Mouse (Mus musculus) limb, embryonic 14.5 days (tissue): ENCODE measurements around the gene 0610010K14Rik. TPM values are rescaled to one million over a fixed set of nuclear protein-coding genes. Genes with fewer than 3 reads are reported as not detected.

Source experiments
- ATAC-seq: fragments of 200-750 bp; cut with Nextera tagmentation; 2 replicates; pipeline ENCODE4 v1.8.0; 2017; ENCODE audit warnings: low read depth, moderate number of reproducible peaks, moderate TSS enrichment; ENCODE audit not compliant: low FRiP score
- DNase-seq: peaks from one replicate; pipeline ENCODE4 v3.0.0-alpha.2; 2015; ENCODE audit warnings: low spot score
- H3K27ac ChIP-seq: fragments of 300-500 bp; sonication (generic); replicated peaks from 2 replicates; pipeline ENCODE4 v1.5.1; 2014; ENCODE audit warnings: low read depth, mild to moderate bottlenecking, low read length, moderate library complexity, mixed read lengths
- H3K27me3 ChIP-seq: fragments of 300-500 bp; sonication (generic); 2 replicates; pipeline ENCODE4 v1.6.1; 2014; ENCODE audit warnings: low read length, mixed read lengths; ENCODE audit not compliant: control insufficient read depth, insufficient read depth
- H3K36me3 ChIP-seq: fragments of 300-500 bp; sonication (generic); 2 replicates; pipeline ENCODE4 v1.6.1; 2014; ENCODE audit warnings: mild to moderate bottlenecking, low read length, moderate library complexity, mixed read lengths; ENCODE audit not compliant: control insufficient read depth, insufficient read depth
- H3K4me1 ChIP-seq: fragments of 300-500 bp; sonication (generic); 2 replicates; pipeline ENCODE4 v1.6.1; 2014; ENCODE audit warnings: antibody characterized with exemption, low read length, mixed read lengths; ENCODE audit not compliant: control insufficient read depth, insufficient read depth
- H3K4me2 ChIP-seq: fragments of 300-500 bp; sonication (generic); replicated peaks from 2 replicates; pipeline ENCODE4 v1.6.1; 2014; ENCODE audit warnings: low read depth, mild to moderate bottlenecking, low read length, moderate library complexity; ENCODE audit not compliant: severe bottlenecking
- H3K4me3 ChIP-seq: fragments of 300-500 bp; sonication (generic); replicated peaks from 2 replicates; pipeline ENCODE4 v1.5.1; 2014; ENCODE audit warnings: low read length
- H3K9ac ChIP-seq: fragments of 300-500 bp; sonication (generic); 2 replicates; pipeline ENCODE4 v1.6.1; 2014; ENCODE audit warnings: mild to moderate bottlenecking, low read depth, low read length, moderate library complexity; ENCODE audit not compliant: severe bottlenecking
- H3K9me3 ChIP-seq: fragments of 300-500 bp; sonication (generic); 2 replicates; pipeline ENCODE4 v1.6.1; 2016; ENCODE audit warnings: low read length; ENCODE audit not compliant: control insufficient read depth
- POLR2A ChIP-seq: fragments of 200-500 bp; IDR thresholded peaks from 2 replicates; pipeline ENCODE4 v1.8.0; 2012; ENCODE audit warnings: inconsistent platforms, mild to moderate bottlenecking, moderate library complexity, borderline replicate concordance; ENCODE audit not compliant: insufficient read depth, insufficient read length; ENCODE audit errors: extremely low read depth
- WGBS: fragments of 180-500 bp; shearing (Covaris S2); extraction: QIAGEN DNeasy Blood & Tissue Kit; methylation state at CpG from one replicate; pipeline ENCODE4 v1.1.7; 2014; 5-methylcytosine and 5-hydroxymethylcytosine counted together
- polyA plus RNA-seq, 2 experiments: library from polyadenylated mRNA; depleted of rRNA in 1 of 2; stranded (reverse) in 1 of 2; unstranded in 1 of 2; fragments of >200 nt; fragmentation: Nextera tagmentation in 1 of 2; extraction: Ambion mirVana in 1 of 2; gene quantifications; 2 replicates each; pipeline versions ENCODE4 v1.2.1 to v1.2.3; 2012 to 2014

0610010K14Rik gene
- polyA plus RNA-seq, 2 experiments, result 171 to 178 TPM

DNA sequence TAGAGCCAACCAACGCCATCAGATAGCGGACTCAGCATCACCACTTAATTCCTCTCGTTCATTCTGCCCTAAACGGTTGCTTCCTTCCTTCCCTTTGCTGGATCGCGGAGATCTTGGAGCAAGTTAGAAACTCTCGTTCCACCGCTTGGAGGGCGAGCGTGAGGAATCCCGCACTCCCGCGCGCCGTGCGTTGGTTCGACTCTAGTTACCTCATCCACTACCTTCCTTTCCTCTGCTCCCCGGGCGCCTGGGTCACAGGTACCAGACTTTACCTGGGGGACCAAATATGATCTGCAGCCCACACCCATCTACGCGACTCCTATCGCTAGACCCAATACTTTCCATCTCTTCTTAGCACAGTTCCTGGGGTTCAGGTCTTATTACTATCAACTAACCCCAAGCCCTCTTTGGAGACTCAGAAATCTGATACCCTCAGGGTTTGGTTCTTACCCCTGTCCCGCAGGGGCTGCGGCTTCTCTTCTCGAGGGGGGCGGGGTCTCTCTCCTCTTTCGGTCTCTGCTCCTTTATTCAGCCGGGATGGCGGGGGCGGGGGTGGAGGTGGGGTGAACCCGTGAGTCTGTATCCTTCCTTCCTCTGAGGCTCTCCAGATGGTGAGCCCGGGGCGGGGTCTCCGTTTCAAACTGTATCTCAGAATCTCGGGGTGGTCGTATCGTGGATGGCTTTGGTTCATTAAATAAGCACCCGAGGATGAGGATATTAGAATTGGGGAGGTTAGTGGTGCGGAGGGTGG is 8.3 kb downstream of the 0610010K14Rik start, which contains the start of gene Bcl6b:
Gene Bcl6b, minus strand, starts transcription at position 539 of the 751 bp plus-strand sequence.
- peak within 1 kb of the TSS; percentile 45 for H3K4me2 ChIP-seq
- no peak for TF ChIP-seq POLR2A
- peaks cover 55% of the 10 kb centered on the region for H3K27me3 ChIP-seq
- peaks cover 22% of the 10 kb centered on the region for H3K4me1 ChIP-seq
- H3K9ac ChIP-seq, result 0 out of 2 replicates have a peak within 1 kb of the TSS, but pooled peaks have one; percentile 2
- peaks cover 4% of the 10 kb centered on the region for H3K36me3 ChIP-seq
- DNase-seq (no peak), ATAC-seq (no peak)
- 3% methylated on average over 39 of the region's 39 CpGs for WGBS
- no peak within 1 kb of the TSS for H3K27ac ChIP-seq
- H3K9me3 ChIP-seq, result no peaks in the 10 kb centered on the region
- H3K4me3 ChIP-seq, result peak within 1 kb of the TSS; percentile 27

DNA sequence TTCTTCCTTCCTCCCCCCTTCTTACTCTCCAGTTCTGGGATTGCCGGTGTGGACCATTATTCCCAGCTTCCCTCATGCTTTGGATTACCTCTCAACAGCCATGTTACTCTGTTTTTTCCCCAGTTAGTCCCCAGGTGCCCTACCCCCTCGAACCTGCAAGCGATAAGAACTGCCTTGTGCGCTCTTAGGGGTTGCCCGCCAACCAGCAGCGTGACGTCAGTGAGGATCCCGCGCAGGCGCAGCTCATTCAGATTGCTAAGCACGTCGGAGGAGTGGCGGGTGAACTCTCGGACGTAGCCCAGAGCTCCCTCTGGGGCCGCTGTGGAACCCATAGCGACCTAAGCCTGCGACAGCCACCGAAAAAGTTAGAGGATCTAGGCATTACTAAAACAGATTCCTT is 8.9 kb downstream of the 0610010K14Rik start:
- ATAC-seq, result 0 out of 2 replicates have a peak, but pooled peaks have one; percentile 23
- H3K9ac ChIP-seq, result 0 out of 2 replicates have a peak overlapping the region, but pooled peaks have one; percentile 2
- no peaks in the 10 kb centered on the region for H3K36me3 ChIP-seq
- H3K4me1 ChIP-seq, result peaks cover 22% of the 10 kb centered on the region
- peak; percentile 73 for DNase-seq
- H3K4me2 ChIP-seq, result peak overlapping the region; percentile 45
- peaks cover 55% of the 10 kb centered on the region for H3K27me3 ChIP-seq
- H3K4me3 ChIP-seq, result peak overlapping the region; percentile 27
- H3K27ac ChIP-seq, result no peak overlapping the region
- no peaks in the 10 kb centered on the region for H3K9me3 ChIP-seq
- TF ChIP-seq POLR2A, result no peak
- WGBS, result 2% methylated on average over 19 of the region's 19 CpGs

DNA sequence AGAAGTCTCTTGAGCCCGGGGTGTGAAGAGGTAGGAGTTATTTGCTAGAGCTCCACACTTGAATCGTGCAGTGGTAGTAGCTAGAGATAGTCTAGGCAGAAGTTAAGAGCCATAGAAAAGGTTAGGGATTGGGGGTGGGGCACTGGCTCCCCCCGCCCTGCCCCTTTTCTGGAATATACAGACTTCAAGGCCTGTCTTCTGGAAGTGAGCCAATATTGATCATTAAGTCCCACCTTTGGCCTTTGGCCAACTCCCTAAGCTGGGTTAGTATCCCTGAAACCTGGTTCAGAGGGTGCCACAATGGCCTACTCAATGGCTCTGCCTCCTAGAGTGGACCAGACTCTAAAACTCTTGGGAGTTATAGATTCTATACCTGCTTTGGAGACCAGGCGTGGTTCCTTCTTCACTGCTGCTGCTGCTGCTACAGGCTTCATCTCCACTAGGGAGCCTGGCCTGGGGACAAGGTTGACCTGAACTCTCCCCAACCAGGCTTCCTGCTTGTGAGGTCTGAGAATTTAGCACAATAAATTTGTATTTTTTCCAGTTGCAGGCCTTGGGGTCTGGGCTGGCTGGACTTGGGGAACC is 10.0 kb downstream of the 0610010K14Rik start:
- WGBS, result 86% methylated on average over 4 of the region's 4 CpGs
- H3K27ac ChIP-seq, result no peak overlapping the region
- ATAC-seq, result no peak

DNA sequence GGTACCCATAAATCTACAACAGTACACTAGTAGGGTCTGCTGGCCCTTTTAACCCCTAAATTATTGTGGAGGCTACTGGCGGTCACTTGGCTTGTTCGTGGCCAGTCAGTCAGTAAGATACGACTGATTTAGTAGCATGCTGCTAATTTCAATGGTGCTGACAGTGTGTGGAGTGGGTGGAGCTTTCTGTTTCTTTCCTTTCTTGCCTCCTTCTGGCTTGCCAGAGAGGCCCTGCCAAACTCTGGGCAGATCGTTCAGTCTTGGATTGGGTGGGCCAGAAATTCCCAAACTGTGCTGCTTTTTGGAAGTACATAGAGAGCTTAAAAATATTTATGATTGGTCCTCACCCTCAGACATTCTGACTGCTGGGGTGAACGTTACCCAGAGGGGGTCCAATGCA is 10.6 kb downstream of the 0610010K14Rik start:
- ATAC-seq (no peak), DNase-seq (no peak)
- Histone ChIP-seq H3K9ac (no peak overlapping the region), H3K36me3 (no peaks in the 10 kb centered on the region), H3K4me1 (peaks cover 13% of the 10 kb centered on the region; the same call in 1 of the 2 replicates), H3K4me2 (peak overlapping the region; percentile 32), H3K9me3 (no peaks in the 10 kb centered on the region), H3K27ac (no peak overlapping the region), H3K27me3 (peaks cover 55% of the 10 kb centered on the region), H3K4me3 (0 out of 2 replicates have a peak overlapping the region, but pooled peaks have one; percentile 25)
- WGBS, result 32% methylated on average over 5 of the region's 5 CpGs
- TF ChIP-seq POLR2A, result no peak

More for the DNA sequence above, 10.0 kb downstream of the 0610010K14Rik start:
- peak overlapping the region; percentile 27; the same call in 1 of the 2 replicates for H3K4me3 ChIP-seq
- H3K9me3 ChIP-seq, result no peaks in the 10 kb centered on the region
- H3K4me1 ChIP-seq, result peaks cover 13% of the 10 kb centered on the region; the same call in 1 of the 2 replicates
- H3K36me3 ChIP-seq, result no peaks in the 10 kb centered on the region
- no peak for DNase-seq
- H3K27me3 ChIP-seq, result peaks cover 55% of the 10 kb centered on the region
- TF ChIP-seq POLR2A, result no peak
- no peak overlapping the region for H3K9ac ChIP-seq
- H3K4me2 ChIP-seq, result peak overlapping the region; percentile 32; the same call in 1 of the 2 replicates

DNA sequence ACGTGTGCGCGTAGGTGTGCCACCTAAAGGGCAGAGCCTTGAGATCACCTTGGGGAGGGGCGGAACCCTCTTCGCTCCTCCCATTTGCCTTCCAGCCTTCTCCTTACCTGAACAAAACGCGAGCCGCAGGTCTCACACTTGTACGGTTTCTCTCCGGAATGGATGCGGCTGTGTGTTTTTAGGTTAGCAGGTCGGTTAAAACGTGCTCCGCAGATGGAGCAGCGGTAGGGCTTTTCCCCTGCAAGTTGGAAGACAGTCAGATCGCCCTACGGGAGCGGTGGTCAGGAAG is 11.2 kb downstream of the 0610010K14Rik start:
- peaks cover 55% of the 10 kb centered on the region for H3K27me3 ChIP-seq
- DNase-seq, result no peak
- no peaks in the 10 kb centered on the region for H3K36me3 ChIP-seq
- H3K4me2 ChIP-seq, result peak overlapping the region; percentile 32
- 5% methylated on average over 18 of the region's 18 CpGs for WGBS
- ATAC-seq, result no peak
- no peaks in the 10 kb centered on the region for H3K9me3 ChIP-seq
- no peak for TF ChIP-seq POLR2A
- no peak overlapping the region; the same call in 1 of the 2 replicates for H3K27ac ChIP-seq
- H3K4me1 ChIP-seq, result peaks cover 19% of the 10 kb centered on the region; the same call in 1 of the 2 replicates
- no peak overlapping the region for H3K9ac ChIP-seq
- H3K4me3 ChIP-seq, result peak overlapping the region; percentile 25
